Mouse (Mus musculus): ENCODE results near the gene Vipr2.

Vipr2 gene

GRCm38 (mm10) chr12:116097166-116097565 is 19.6 kb downstream of the Vipr2 start:
- no peak for DNase-seq (ENCODE audit: low spot score in 2 of 2)

DNA sequence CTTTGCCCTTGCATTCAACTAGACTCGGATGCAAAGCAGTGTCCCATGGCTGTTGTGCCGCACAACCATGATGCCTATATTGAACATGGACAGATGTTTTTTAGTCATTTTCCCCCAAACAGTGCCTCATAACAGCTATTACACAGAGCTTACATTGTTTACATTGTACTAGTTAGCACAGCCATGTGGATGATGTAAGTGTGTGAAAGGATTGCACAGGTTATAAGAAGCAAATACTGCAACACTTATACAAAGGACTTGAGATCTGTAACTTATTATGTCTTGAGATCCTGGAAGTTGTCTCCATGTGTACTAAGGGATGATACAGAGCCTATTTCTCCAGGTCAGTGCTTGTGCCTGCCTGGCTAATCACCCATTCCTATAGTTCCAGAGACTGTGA is 24.4 kb downstream of the Vipr2 start:
- DNase-seq (ENCODE audit: low spot score in 2 of 2), result no peak

- no peak for DNase-seq (ENCODE audit: low spot score in 2 of 2)
Observed at GRCm38 (mm10) chr12:116109451-116110353, 32.2 kb downstream of the Vipr2 start.

DNA sequence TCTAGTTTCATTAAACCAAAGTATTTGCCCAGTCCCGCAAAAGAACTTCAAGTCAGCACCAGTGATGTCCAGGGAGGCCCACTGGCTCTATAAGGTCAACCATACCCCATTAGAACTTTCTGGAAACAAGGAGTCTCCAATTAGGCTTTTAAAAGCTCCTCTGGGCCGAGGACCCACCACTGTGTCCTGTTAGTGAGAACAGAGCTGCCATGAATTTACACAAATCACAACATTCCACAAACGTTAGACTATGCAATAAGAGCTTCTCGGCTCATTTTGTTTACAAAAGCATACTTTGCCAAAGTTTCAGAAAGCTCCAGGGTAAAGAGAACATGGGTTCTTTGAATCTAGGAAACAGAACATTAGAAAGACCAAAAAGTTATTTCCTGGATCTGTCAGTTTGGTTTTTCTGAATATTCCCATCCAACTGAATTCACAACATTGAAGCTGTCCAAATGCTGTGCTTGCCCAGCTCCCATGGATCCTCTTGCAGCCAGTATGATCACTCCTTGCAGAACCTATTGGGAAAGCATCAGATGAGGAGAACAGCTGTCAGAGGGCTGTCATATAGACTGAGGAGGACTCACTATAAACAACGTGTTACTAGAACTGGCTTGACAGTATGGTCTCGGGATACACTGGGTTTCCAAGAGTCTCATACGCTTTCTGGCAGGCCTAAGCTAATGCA is 33.6 kb downstream of the Vipr2 start:
- no peak for DNase-seq (ENCODE audit: low spot score in 2 of 2)

GRCm38 (mm10) chr12:116115781-116116180 is 38.3 kb downstream of the Vipr2 start:
- no peak for DNase-seq (ENCODE audit: low spot score in 2 of 2)

GRCm38 (mm10) chr12:116116455-116116854 is 38.9 kb downstream of the Vipr2 start:
- no peak for DNase-seq (ENCODE audit: low spot score in 2 of 2)

- no peak for DNase-seq (ENCODE audit: low spot score in 2 of 2)
Observed at GRCm38 (mm10) chr12:116117352-116117929, 39.9 kb downstream of the Vipr2 start.

- DNase-seq (ENCODE audit: low spot score in 2 of 2), result no peak
Observed at GRCm38 (mm10) chr12:116119001-116119400, 41.5 kb downstream of the Vipr2 start.

DNA sequence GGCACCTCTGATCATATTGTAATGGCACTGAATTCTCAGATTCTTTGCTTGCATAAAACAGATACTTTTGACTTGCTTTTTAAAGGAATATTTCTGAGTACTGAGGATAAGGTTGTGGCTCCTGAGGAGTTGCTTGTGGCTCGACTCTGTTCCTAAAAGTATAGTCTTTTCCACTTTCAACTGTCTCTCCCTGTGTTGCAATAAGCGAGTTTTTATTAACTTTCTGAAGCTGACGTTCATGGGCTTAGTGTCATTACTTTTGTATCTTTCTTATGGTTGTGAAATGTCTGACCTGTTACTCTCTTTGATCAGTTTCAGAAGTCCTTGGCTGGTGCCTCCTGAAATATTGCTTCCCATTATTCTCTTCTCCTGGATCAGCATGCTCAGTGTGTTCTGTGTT is 46.3 kb downstream of the Vipr2 start:
- no peak for DNase-seq (ENCODE audit: low spot score in 2 of 2)

DNA sequence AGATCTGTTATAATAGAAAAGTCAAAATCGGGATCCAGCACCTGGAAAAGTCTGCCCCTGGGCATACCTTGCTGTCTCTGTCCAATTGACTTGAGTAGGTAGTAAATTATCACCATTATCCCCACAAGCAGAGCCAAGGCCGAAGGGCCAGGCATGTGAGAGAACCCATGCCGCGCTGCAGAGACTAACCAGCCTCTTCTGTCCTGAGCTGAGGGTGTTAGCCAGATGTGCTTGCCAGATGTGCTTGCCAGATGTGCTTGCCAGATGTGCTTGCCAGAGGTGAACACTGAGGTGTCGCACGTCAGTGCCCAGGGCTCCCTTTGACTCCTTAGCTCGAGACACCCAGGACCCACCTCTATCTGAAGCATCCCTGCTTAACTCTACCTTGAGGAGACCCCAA is 53.4 kb downstream of the Vipr2 start:
- no peak for DNase-seq (ENCODE audit: low spot score in 2 of 2)

GRCm38 (mm10) chr12:116132909-116133308 is 55.4 kb downstream of the Vipr2 start:
- no peak for DNase-seq (ENCODE audit: low spot score in 2 of 2)

DNA sequence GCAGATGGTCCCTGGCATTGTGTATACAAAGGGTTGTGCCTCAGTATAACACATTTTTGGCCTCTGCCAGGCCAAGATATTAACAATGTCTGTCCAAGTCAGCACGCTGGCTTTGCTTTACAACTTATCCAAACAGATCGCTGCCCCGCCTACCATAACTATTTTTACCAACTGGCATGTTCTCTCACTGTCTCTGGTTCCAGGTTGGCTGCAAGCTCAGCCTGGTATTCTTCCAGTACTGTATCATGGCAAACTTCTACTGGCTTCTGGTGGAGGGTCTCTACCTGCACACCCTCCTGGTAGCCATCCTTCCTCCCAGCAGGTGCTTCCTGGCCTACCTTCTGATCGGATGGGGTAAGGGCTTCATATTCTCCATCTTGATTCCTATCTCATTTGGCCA is 58.4 kb downstream of the Vipr2 start:
- DNase-seq (ENCODE audit: low spot score in 2 of 2), result no peak

GRCm38 (mm10) chr12:116138322-116139205 is 61.0 kb downstream of the Vipr2 start:
- no peak for DNase-seq (ENCODE audit: low spot score in 2 of 2)

DNA sequence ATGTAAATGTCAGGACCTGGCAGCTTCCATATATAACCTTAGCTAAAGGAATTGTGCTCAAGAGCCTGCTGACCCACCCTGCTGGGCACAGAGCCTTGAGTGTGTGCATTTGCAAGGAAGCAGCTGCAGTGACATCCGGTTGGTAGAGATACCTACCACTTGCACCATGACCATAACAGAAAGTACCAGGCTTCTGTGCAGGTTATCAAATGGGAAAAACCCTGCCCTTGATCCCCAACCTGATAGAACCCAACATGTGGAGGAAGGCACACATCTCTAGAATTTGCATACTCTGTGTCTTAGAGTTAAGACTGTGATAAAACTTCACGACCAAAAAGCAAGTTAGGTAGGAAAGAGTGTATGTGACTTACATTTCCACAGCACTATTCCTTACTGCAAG is 63.1 kb downstream of the Vipr2 start:
- DNase-seq (ENCODE audit: low spot score in 2 of 2), result no peak

DNA sequence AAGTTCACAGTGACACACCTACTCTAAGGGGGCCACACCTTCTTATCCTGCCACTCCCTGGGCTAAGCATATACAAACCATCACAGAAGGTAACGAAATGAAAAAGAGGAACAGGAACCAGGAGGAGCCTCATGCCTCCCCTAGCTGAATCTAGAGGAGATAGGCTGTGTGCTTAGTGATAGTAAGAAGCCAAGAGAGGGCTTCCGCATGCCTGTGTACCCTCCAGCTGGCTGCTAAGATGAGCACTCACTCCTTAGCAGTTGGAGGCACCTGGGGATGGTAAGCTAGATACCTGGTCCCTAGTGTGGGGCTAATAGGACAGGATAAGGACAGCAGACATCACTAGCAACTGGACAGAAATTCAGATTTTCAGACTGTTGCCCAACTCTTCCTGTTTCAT is 64.3 kb downstream of the Vipr2 start:
- no peak for DNase-seq (ENCODE audit: low spot score in 2 of 2)

DNA sequence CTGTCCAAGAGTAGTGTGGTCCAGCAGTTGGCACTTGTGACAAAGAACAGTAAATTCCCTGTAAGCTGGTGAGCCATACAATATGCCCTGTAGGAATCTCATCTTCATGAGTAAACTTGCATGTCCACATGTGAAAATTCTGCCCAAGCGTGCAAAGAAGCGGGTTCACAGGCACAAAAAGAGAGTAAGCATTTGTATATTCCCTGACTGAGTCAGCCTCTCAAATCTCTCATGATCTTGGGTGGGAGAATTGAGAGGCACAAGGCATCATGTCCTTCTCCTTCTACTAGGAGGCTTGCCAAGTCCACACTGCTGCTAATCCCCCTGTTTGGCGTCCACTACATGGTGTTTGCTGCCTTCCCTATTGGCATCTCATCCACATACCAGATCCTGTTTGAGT is 64.9 kb downstream of the Vipr2 start:
- DNase-seq (ENCODE audit: low spot score in 2 of 2), result no peak

- DNase-seq (ENCODE audit: low spot score in 2 of 2), result no peak
Observed at GRCm38 (mm10) chr12:116145246-116145645, 67.7 kb downstream of the Vipr2 start.

GRCm38 (mm10) chr12:116145686-116146085 is 68.2 kb downstream of the Vipr2 start:
- DNase-seq (ENCODE audit: low spot score in 2 of 2), result no peak

GRCm38 (mm10) chr12:116146996-116147634 is 69.6 kb downstream of the Vipr2 start:
- no peak for DNase-seq (ENCODE audit: low spot score in 2 of 2)

DNA sequence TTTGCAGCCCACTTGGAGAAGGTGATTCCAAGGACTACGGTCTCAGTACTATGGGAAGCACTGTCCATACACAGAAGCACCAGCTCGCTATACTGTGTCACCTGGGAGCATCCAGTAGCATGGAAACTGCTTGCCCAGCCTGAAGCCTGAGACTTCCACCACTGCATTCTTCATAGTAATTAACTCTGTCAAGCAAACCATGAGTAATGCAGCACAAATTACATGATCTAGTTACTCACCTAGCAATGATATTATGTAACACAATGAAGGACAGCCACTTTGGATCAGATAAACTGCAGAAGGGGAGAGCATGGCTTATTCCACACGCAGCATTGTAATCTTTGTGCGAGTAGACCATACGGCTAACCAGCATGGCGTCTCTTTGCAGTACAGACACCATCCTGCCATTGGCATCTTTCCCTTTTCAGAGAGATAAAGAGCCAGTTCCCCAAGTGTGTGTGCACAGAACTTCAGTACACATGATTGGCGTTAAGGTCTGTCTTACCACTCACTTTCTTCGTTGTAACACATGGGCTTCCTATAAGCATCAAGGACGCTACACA is 75.4 kb downstream of the Vipr2 start:
- no peak for DNase-seq (ENCODE audit: low spot score in 2 of 2)

Data from frontal cortex, postnatal 10 days (tissue).